Mouse (Mus musculus) ES-Bruce4 (cell line): Measurements from ENCODE around the gene Lin7a.

Source experiments
- CTCF ChIP-seq: IDR thresholded peaks from one replicate; pipeline ENCODE4 v1.8.1; 2011; ENCODE audit warnings: low read depth, low read length
- EP300 ChIP-seq: IDR thresholded peaks from 2 replicates; pipeline ENCODE4 v1.6.1; 2011; ENCODE audit warnings: low read depth, low read length; ENCODE audit not compliant: insufficient read depth
- POLR2A ChIP-seq: IDR thresholded peaks from one replicate; pipeline ENCODE4 v1.8.1; 2011; ENCODE audit warnings: low read length; ENCODE audit not compliant: insufficient read depth

DNA sequence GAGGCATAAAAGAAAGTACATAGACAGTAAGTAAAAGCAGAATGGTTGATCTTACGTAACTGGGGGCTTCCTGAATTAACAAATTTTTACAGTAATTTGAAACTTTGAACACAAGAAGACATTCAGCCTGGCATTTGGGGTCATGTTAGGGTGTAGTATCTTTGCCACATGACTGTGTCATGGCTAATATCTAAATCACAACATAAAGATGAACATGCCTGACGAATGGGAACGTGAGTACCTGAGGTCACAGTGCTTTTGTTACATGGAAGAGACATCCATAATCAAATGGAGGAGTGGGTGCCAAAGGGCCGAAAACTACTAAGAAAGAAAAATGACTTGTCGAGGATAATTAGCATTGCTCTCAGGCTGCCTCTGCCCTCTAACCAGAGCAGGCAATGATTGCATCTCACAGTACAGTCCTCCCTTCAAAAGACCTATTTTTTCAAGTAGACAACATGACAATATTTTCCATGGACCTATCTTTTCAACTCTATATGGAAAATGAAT lies 15.0 kb upstream of the Lin7a start:
- TF ChIP-seq CTCF (no peak), POLR2A (no peak), EP300 (no peak)
